Mouse (Mus musculus) midbrain, postnatal 0 days (tissue): ENCODE measurements at regions not wholly inside any gene's neighbourhood (a gene's known extent, or its start where the extent isn't known, plus 50 kb on each side); places are given as distances from the start of the nearest gene placed in this dataset.

Source experiments
- ATAC-seq: fragments of 200-750 bp; cut with Nextera tagmentation; 2 replicates; pipeline ENCODE4 v1.8.0; 2017; ENCODE audit warnings: moderate number of reproducible peaks, mild to moderate bottlenecking, moderate TSS enrichment, moderate library complexity; ENCODE audit not compliant: low FRiP score
- DNase-seq: peaks from one replicate; pipeline ENCODE4 v3.0.0-alpha.2; 2015; ENCODE audit warnings: low spot score
- H3K27ac ChIP-seq: fragments of 300-500 bp; sonication (generic); 2 replicates; pipeline ENCODE4 v1.5.1; 2014; ENCODE audit warnings: low read depth, mild to moderate bottlenecking, low read length, mixed read lengths
- H3K27me3 ChIP-seq: fragments of 300-500 bp; sonication (generic); 2 replicates; pipeline ENCODE4 v1.6.1; 2014; ENCODE audit warnings: low read length, control low read depth, mixed read lengths; ENCODE audit not compliant: insufficient read depth
- H3K36me3 ChIP-seq: fragments of 300-500 bp; sonication (generic); 2 replicates; pipeline ENCODE4 v1.6.1; 2014; ENCODE audit warnings: low read length, control low read depth, mixed read lengths; ENCODE audit not compliant: insufficient read depth
- H3K4me1 ChIP-seq: fragments of 300-500 bp; sonication (generic); 2 replicates; pipeline ENCODE4 v1.6.1; 2014; ENCODE audit warnings: mild to moderate bottlenecking, control low read depth, antibody characterized with exemption, low read length, mixed read lengths; ENCODE audit not compliant: insufficient read depth
- H3K4me2 ChIP-seq: fragments of 300-500 bp; sonication (generic); 2 replicates; pipeline ENCODE4 v1.6.1; 2014; ENCODE audit warnings: low read depth, mild to moderate bottlenecking, low read length, mixed read lengths; ENCODE audit not compliant: poor library complexity, severe bottlenecking
- H3K4me3 ChIP-seq: fragments of 300-500 bp; sonication (generic); 2 replicates; pipeline ENCODE4 v1.5.1; 2014; ENCODE audit warnings: low read depth, mild to moderate bottlenecking, low read length, moderate library complexity
- H3K9ac ChIP-seq: fragments of 300-500 bp; sonication (generic); replicated peaks from 2 replicates; pipeline ENCODE4 v1.6.1; 2014; ENCODE audit warnings: mild to moderate bottlenecking, low read length, moderate library complexity, mixed read lengths; ENCODE audit not compliant: poor library complexity, severe bottlenecking
- H3K9me3 ChIP-seq: fragments of 300-500 bp; sonication (generic); 2 replicates; pipeline ENCODE4 v1.6.1; 2016; ENCODE audit warnings: low read length, control low read depth
- CTCF ChIP-seq: IDR thresholded peaks from 2 replicates; pipeline ENCODE4 v1.5.1; 2016; ENCODE audit warnings: antibody characterized with exemption, mild to moderate bottlenecking
- WGBS: fragments of 180-500 bp; shearing (Covaris S2); extraction: QIAGEN DNeasy Blood & Tissue Kit; methylation state at CpG from one replicate; pipeline ENCODE4 v1.1.7; 2014; 5-methylcytosine and 5-hydroxymethylcytosine counted together

GRCm38 (mm10) chr4:34148956-34149739, 99.2 kb upstream of the Spaca1 start:
- DNase-seq (peak; percentile 50), ATAC-seq (no peak)
- no peaks in the 10 kb centered on the region for H3K27me3 ChIP-seq
- no peaks in the 10 kb centered on the region for H3K9me3 ChIP-seq
- no peaks in the 10 kb centered on the region for H3K36me3 ChIP-seq
- no peak overlapping the region for H3K4me2 ChIP-seq
- H3K4me1 ChIP-seq: no peaks in the 10 kb centered on the region
- H3K27ac ChIP-seq: no peak overlapping the region
- H3K9ac ChIP-seq: no peak overlapping the region
- 72% methylated on average over 5 of the region's 5 CpGs for WGBS
- no peak for TF ChIP-seq CTCF
- H3K4me3 ChIP-seq: no peak overlapping the region

- Histone ChIP-seq H3K27me3 (no peaks in the 10 kb centered on the region), H3K36me3 (no peaks in the 10 kb centered on the region), H3K9me3 (no peaks in the 10 kb centered on the region), H3K4me3 (no peak overlapping the region), H3K9ac (no peak overlapping the region), H3K4me2 (no peak overlapping the region), H3K4me1 (no peaks in the 10 kb centered on the region), H3K27ac (no peak overlapping the region)
- TF ChIP-seq CTCF: no peak
- WGBS: 54% methylated on average over 10 of the region's 10 CpGs
- no peak for ATAC-seq
- peak; percentile 26 for DNase-seq
Measured at GRCm38 (mm10) chr4:34151605-34152347, 101.8 kb upstream of the Spaca1 start.

GRCm38 (mm10) chr4:34155501-34155900, 105.5 kb upstream of the Spaca1 start:
- H3K4me2 ChIP-seq: no peak overlapping the region
- no peak overlapping the region for H3K9ac ChIP-seq
- H3K36me3 ChIP-seq: no peaks in the 10 kb centered on the region
- no peaks in the 10 kb centered on the region for H3K27me3 ChIP-seq
- WGBS: 90% methylated on average over 6 of the region's 6 CpGs
- no peak overlapping the region for H3K4me3 ChIP-seq
- H3K9me3 ChIP-seq: no peaks in the 10 kb centered on the region
- TF ChIP-seq CTCF: no peak
- H3K4me1 ChIP-seq: no peaks in the 10 kb centered on the region
- ATAC-seq (no peak), DNase-seq (no peak)
- no peak overlapping the region for H3K27ac ChIP-seq

- no peak for DNase-seq
- no peak overlapping the region for H3K4me3 ChIP-seq
- H3K27ac ChIP-seq: no peak overlapping the region
- no peaks in the 10 kb centered on the region for H3K36me3 ChIP-seq
- no peak for ATAC-seq
- H3K4me2 ChIP-seq: no peak overlapping the region
- no peaks in the 10 kb centered on the region for H3K4me1 ChIP-seq
- no peaks in the 10 kb centered on the region for H3K27me3 ChIP-seq
- H3K9ac ChIP-seq: no peak overlapping the region
- TF ChIP-seq CTCF: no peak
- no peaks in the 10 kb centered on the region for H3K9me3 ChIP-seq
- WGBS: 91% methylated on average over 6 of the region's 6 CpGs
Measured at GRCm38 (mm10) chr4:34157818-34158511, 108.0 kb upstream of the Spaca1 start.

- no peak for TF ChIP-seq CTCF
- no peak overlapping the region for H3K27ac ChIP-seq
- H3K36me3 ChIP-seq: no peaks in the 10 kb centered on the region
- no peak overlapping the region for H3K4me3 ChIP-seq
- no peak overlapping the region for H3K9ac ChIP-seq
- no peaks in the 10 kb centered on the region for H3K9me3 ChIP-seq
- 36% methylated on average over 4 of the region's 4 CpGs for WGBS
- ATAC-seq (no peak), DNase-seq (no peak)
- no peak overlapping the region for H3K4me2 ChIP-seq
- no peaks in the 10 kb centered on the region for H3K4me1 ChIP-seq
- H3K27me3 ChIP-seq: no peaks in the 10 kb centered on the region
Measured at GRCm38 (mm10) chr4:34171265-34171862, 121.4 kb upstream of the Spaca1 start.
